Comparison of ENCODE assay signal across 8 mouse cellular contexts in genomic region chr14:20673735-20674063, GRCm38 (mm10). TPM values are rescaled to one million over a fixed set of nuclear protein-coding genes. Genes with fewer than 3 reads are reported as not detected.
A peak's percentile ranks its signal among the peaks of the same experiment; 100 is the strongest.
DNase-seq lines count a peak whose midpoint lies in the region; ATAC-seq and TF ChIP-seq lines count a peak whose summit lies in the region.

No protein-coding gene starts in this region.

- H3K9ac ChIP-seq in hindbrain, embryonic 14.5 days, result peak overlapping the region; percentile 75; the same call in 1 of the 2 replicates
- no peak overlapping the region for H3K9ac ChIP-seq in limb, embryonic 15.5 days
- 0 out of 2 replicates have a peak overlapping the region, but pooled peaks have one; percentile 33 for H3K9ac ChIP-seq in neural tube, embryonic 12.5 days

- H3K4me3 ChIP-seq in E14TG2a.4 (replicated peaks; ENCODE audit: low read length), result peak overlapping the region; percentile 95
- H3K4me3 ChIP-seq in embryonic facial prominence, embryonic 10.5 days, result peak overlapping the region; percentile 82
- peak overlapping the region; percentile 80 for H3K4me3 ChIP-seq in hindbrain, embryonic 14.5 days (replicated peaks; ENCODE audit: low read length)
- H3K4me3 ChIP-seq in limb, embryonic 15.5 days, result peak overlapping the region; percentile 82
- peak overlapping the region; percentile 60 for H3K4me3 ChIP-seq in neural tube, embryonic 12.5 days

- H3K36me3 ChIP-seq in E14TG2a.4 (ENCODE audit: insufficient read depth, low read length), result peaks cover 37% of the 10 kb centered on the region
- peaks cover 33% of the 10 kb centered on the region for H3K36me3 ChIP-seq in embryonic facial prominence, embryonic 10.5 days (replicated peaks)
- H3K36me3 ChIP-seq in hindbrain, embryonic 14.5 days (replicated peaks; ENCODE audit: control insufficient read depth, insufficient read depth), result peaks cover 31% of the 10 kb centered on the region
- H3K36me3 ChIP-seq in limb, embryonic 15.5 days, result peaks cover 28% of the 10 kb centered on the region
- peaks cover 24% of the 10 kb centered on the region for H3K36me3 ChIP-seq in neural tube, embryonic 12.5 days

- peaks cover 18% of the 10 kb centered on the region for H3K4me1 ChIP-seq in E14TG2a.4 (replicated peaks; ENCODE audit: low read depth, low read length)
- H3K4me1 ChIP-seq in embryonic facial prominence, embryonic 10.5 days, result peaks cover 13% of the 10 kb centered on the region
- H3K4me1 ChIP-seq in hindbrain, embryonic 14.5 days (replicated peaks; ENCODE audit: control insufficient read depth, insufficient read depth, low read length), result peaks cover 18% of the 10 kb centered on the region
- peaks cover 9% of the 10 kb centered on the region for H3K4me1 ChIP-seq in limb, embryonic 15.5 days
- H3K4me1 ChIP-seq in neural tube, embryonic 12.5 days, result peaks cover 8% of the 10 kb centered on the region

- H3K4me2 ChIP-seq in hindbrain, embryonic 14.5 days (replicated peaks), result peak overlapping the region; percentile 89
- H3K4me2 ChIP-seq in limb, embryonic 15.5 days, result peak overlapping the region; percentile 59
- peak overlapping the region; percentile 70 for H3K4me2 ChIP-seq in neural tube, embryonic 12.5 days (replicated peaks)

- peaks cover 17% of the 10 kb centered on the region for H3K9me3 ChIP-seq in E14TG2a.4 (ENCODE audit: low read length)
- no peaks in the 10 kb centered on the region for H3K9me3 ChIP-seq in embryonic facial prominence, embryonic 10.5 days
- H3K9me3 ChIP-seq in hindbrain, embryonic 14.5 days (ENCODE audit: control insufficient read depth, low read length), result no peaks in the 10 kb centered on the region
- no peaks in the 10 kb centered on the region for H3K9me3 ChIP-seq in limb, embryonic 15.5 days
- no peaks in the 10 kb centered on the region for H3K9me3 ChIP-seq in neural tube, embryonic 12.5 days

- TF ChIP-seq CTCF in E14TG2a.4 (conservative IDR thresholded peaks at IDR 0.05; ENCODE audit: low read length), result no peak

- peak; percentile 77 for ATAC-seq in hindbrain, embryonic 14.5 days (ENCODE audit: low FRiP score)
- no peak for ATAC-seq in limb, embryonic 15.5 days (ENCODE audit: insufficient number of reproducible peaks, low FRiP score, low TSS enrichment, low read depth)
- ATAC-seq in neural tube, embryonic 12.5 days (ENCODE audit: low FRiP score, low read depth), result peak; percentile 78

- H3K27me3 ChIP-seq in E14TG2a.4 (ENCODE audit: insufficient read depth, low read length), result peaks cover 6% of the 10 kb centered on the region
- peaks cover 14% of the 10 kb centered on the region for H3K27me3 ChIP-seq in embryonic facial prominence, embryonic 10.5 days (replicated peaks; ENCODE audit: low read depth, poor library complexity, severe bottlenecking)
- H3K27me3 ChIP-seq in hindbrain, embryonic 14.5 days (ENCODE audit: control insufficient read depth, insufficient read depth, low read length), result 0 out of 2 replicates have a peak, but pooled peaks cover 4% of the 10 kb centered on the region
- H3K27me3 ChIP-seq in limb, embryonic 15.5 days, result no peaks in the 10 kb centered on the region
- H3K27me3 ChIP-seq in neural tube, embryonic 12.5 days (replicated peaks), result peaks cover 7% of the 10 kb centered on the region; the same call in 1 of the 2 replicates

- 12% methylated on average over 13 of the region's 13 CpGs for WGBS in embryonic facial prominence, embryonic 10.5 days
- 15% methylated on average over 13 of the region's 13 CpGs for WGBS in hindbrain, embryonic 14.5 days
- WGBS in limb, embryonic 15.5 days, result 12% methylated on average over 13 of the region's 13 CpGs
- 14% methylated on average over 13 of the region's 13 CpGs for WGBS in neural tube, embryonic 12.5 days

- peak; percentile 80 for DNase-seq in kidney, adult 11 months
- DNase-seq in kidney, postnatal 14 days, result no peak
- DNase-seq in embryonic facial prominence, embryonic 10.5 days (ENCODE audit: low spot score), result peak; percentile 49
- no peak for DNase-seq in hindbrain, embryonic 14.5 days (ENCODE audit: low spot score)
- DNase-seq in Muller cell, postnatal 12 days (ENCODE audit: inconsistent ontology term), result no peak

- peak overlapping the region; percentile 89 for H3K27ac ChIP-seq in embryonic facial prominence, embryonic 10.5 days (replicated peaks)
- peak overlapping the region; percentile 87 for H3K27ac ChIP-seq in hindbrain, embryonic 14.5 days
- peak overlapping the region; percentile 94 for H3K27ac ChIP-seq in limb, embryonic 15.5 days
- no peak overlapping the region for H3K27ac ChIP-seq in neural tube, embryonic 12.5 days

RNA-seq across cellular contexts. Expression of gene Sec24c, which starts 0.4 kb away (rescaled TPM):
- 117 and 120 TPM in 2 replicates for polyA plus RNA-seq in embryonic facial prominence, embryonic 10.5 days (2016; fragmentation: Nextera tagmentation; extraction: Ambion mirVana)
- 84.9 and 87.1 TPM in 2 replicates for polyA plus RNA-seq in hindbrain, embryonic 14.5 days (2014; fragmentation: Nextera tagmentation; extraction: Ambion mirVana)
- 79.3 and 80.3 TPM in 2 replicates for polyA plus RNA-seq in limb, embryonic 15.5 days (2015; fragmentation: Nextera tagmentation; extraction: Ambion mirVana)
- 90.8 and 99.7 TPM in 2 replicates for polyA plus RNA-seq in neural tube, embryonic 12.5 days (2016; fragmentation: Nextera tagmentation; extraction: Ambion mirVana)

RNA-seq across cellular contexts. Expression of gene Synpo2l, which starts 5.5 kb away (rescaled TPM):
- polyA plus RNA-seq in embryonic facial prominence, embryonic 10.5 days (2016; fragmentation: Nextera tagmentation; extraction: Ambion mirVana), result 0.50 and 0.54 TPM in 2 replicates
- 0.07 and 0.09 TPM in 2 replicates for polyA plus RNA-seq in hindbrain, embryonic 14.5 days (2014; fragmentation: Nextera tagmentation; extraction: Ambion mirVana)
- polyA plus RNA-seq in limb, embryonic 15.5 days (2015; fragmentation: Nextera tagmentation; extraction: Ambion mirVana), result 20.6 and 45.9 TPM in 2 replicates
- polyA plus RNA-seq in neural tube, embryonic 12.5 days (2016; fragmentation: Nextera tagmentation; extraction: Ambion mirVana), result 3.5 and 5.1 TPM in 2 replicates

RNA-seq across cellular contexts. Expression of gene Myoz1, which starts 17.4 kb away (rescaled TPM):
- 0.26 and 0.71 TPM in 2 replicates for polyA plus RNA-seq in embryonic facial prominence, embryonic 10.5 days (2016; fragmentation: Nextera tagmentation; extraction: Ambion mirVana)
- not detected in 2 replicates for polyA plus RNA-seq in hindbrain, embryonic 14.5 days (2014; fragmentation: Nextera tagmentation; extraction: Ambion mirVana)
- 13.2 and 51.7 TPM in 2 replicates for polyA plus RNA-seq in limb, embryonic 15.5 days (2015; fragmentation: Nextera tagmentation; extraction: Ambion mirVana)
- 0.20 and 0.37 TPM in 2 replicates for polyA plus RNA-seq in neural tube, embryonic 12.5 days (2016; fragmentation: Nextera tagmentation; extraction: Ambion mirVana)

RNA-seq across cellular contexts. Expression of gene Fut11, which starts 21.1 kb away (rescaled TPM):
- polyA plus RNA-seq in embryonic facial prominence, embryonic 10.5 days (2016; fragmentation: Nextera tagmentation; extraction: Ambion mirVana), result 20.2 and 20.9 TPM in 2 replicates
- 25.1 and 31.8 TPM in 2 replicates for polyA plus RNA-seq in hindbrain, embryonic 14.5 days (2014; fragmentation: Nextera tagmentation; extraction: Ambion mirVana)
- 31.9 and 33.5 TPM in 2 replicates for polyA plus RNA-seq in limb, embryonic 15.5 days (2015; fragmentation: Nextera tagmentation; extraction: Ambion mirVana)
- 28.3 and 28.6 TPM in 2 replicates for polyA plus RNA-seq in neural tube, embryonic 12.5 days (2016; fragmentation: Nextera tagmentation; extraction: Ambion mirVana)

RNA-seq across cellular contexts. Expression of gene Chchd1, which starts 29.1 kb away (rescaled TPM):
- 253 and 263 TPM in 2 replicates for polyA plus RNA-seq in embryonic facial prominence, embryonic 10.5 days (2016; fragmentation: Nextera tagmentation; extraction: Ambion mirVana)
- 169 and 194 TPM in 2 replicates for polyA plus RNA-seq in hindbrain, embryonic 14.5 days (2014; fragmentation: Nextera tagmentation; extraction: Ambion mirVana)
- polyA plus RNA-seq in limb, embryonic 15.5 days (2015; fragmentation: Nextera tagmentation; extraction: Ambion mirVana), result 144 and 165 TPM in 2 replicates
- 219 and 228 TPM in 2 replicates for polyA plus RNA-seq in neural tube, embryonic 12.5 days (2016; fragmentation: Nextera tagmentation; extraction: Ambion mirVana)

Comparison
In these comparisons a context has a peak if more than half of its experiments do, and no peak if none do; other contexts are left out.
1. DNase-seq: peak in kidney, adult 11 months (single experiment) and embryonic facial prominence, embryonic 10.5 days (single experiment); none in kidney, postnatal 14 days (single experiment), hindbrain, embryonic 14.5 days (single experiment) and Muller cell, postnatal 12 days (single experiment).
2. Peak in every context shown above with its lines, with median percentiles within 50 percentile points of each other: H3K4me3 ChIP-seq and H3K4me2 ChIP-seq.